Mouse (Mus musculus): Measurements from ENCODE around the gene Dzip3. TPM values are rescaled to one million over a fixed set of nuclear protein-coding genes. Genes with fewer than 3 reads are reported as not detected.

Dzip3 gene
- polyA plus RNA-seq (2017; shearing (Covaris generic)), result 1 to 10 TPM; 4.3 to 6.2 (median 4.5) TPM

DNA sequence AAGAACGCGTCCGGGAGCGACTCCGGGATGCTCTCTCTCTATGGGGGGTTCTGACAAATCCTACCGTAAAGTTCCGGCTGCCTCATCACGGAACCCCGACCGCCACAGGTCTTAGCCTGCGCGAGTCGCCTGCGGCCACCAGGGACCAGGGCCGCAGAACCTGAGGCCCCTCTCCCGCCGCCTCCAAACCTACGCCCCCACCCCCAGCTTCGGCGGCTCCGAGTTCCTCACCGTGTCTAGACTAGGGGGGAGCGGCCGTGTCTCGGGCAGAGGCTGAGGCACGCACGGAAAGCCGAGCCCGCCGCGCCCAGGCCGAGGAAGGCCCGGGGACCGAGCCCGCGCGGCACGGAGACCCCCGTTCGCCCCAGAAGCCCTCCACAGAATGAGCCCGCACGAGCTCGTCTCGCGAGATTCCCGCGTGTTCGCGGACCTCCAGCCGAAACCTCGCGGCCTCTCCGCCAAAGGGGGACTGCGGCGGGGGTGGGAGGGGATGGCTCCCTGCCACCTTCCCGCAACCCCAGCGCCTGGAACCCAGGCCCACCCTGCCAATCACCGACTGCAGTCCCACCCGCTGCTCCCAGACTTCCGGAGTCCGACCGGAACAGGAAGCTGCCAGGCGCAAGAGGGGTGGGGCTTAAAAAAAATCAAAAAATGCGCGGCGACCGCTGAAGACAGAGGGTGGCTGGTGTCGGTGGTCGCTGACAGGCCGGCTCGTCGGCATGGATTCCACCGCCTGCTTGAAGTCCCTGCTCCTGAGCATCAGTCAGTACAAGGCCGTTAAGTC, at the start of gene Dzip3, which contains the start of gene Cip2a:
Gene Dzip3, minus strand, starts transcription at position 607 of the 784 bp plus-strand sequence.
Gene Cip2a, plus strand, starts transcription at position 627 of the 784 bp plus-strand sequence.
- ATAC-seq, result peak; percentile 59

DNA sequence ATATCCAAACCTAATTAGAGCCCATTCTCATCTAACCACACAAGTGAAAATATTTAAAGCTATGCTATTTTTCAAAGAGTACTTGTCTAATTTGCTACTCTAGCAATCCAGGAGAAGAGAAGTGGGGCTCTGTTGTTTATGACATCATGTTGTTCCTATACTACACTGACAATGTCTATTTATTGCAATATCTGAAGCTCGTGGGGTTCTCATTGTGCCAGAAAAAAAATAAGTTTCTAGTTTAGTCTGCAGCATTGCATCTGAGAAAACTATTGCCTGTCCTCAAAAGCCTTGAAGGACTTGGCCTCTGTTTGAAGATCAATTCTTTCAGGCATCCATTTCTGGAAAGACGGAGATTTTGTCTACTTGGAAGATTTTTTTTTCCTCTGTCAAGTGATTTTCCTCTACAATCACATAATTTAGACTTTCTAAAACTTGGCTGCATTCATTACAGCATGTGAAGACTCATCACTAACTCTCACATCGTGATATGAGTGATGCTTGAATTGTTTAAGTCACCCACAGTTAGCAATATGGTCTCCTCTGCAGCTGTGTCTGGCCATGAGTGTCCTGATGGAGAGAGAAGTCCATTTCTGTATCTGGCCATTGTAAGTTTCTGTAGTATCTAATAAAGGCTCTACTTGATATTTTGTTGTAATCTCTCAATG, 46.7 kb upstream of the Dzip3 start:
- ATAC-seq, result no peak

DNA sequence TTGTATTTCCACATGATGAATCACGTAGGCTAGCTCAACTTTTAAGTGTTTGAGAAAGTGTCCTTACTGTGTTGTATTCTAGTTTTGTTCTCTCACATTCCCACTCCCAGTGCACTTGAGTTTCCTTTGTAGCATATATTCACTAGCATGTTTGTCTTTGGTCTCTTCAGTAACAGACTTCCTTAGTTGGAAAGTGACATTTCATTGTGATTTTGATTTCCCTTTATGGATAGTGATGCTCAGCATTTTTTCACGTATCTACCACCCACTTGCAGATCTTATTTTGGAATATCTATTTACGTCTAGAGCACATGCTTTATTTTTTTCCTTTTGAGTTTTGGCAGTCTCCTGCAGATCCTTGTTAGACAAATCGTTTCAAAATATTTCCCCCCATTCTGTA, 43.8 kb upstream of the Dzip3 start:
- no peak for ATAC-seq

DNA sequence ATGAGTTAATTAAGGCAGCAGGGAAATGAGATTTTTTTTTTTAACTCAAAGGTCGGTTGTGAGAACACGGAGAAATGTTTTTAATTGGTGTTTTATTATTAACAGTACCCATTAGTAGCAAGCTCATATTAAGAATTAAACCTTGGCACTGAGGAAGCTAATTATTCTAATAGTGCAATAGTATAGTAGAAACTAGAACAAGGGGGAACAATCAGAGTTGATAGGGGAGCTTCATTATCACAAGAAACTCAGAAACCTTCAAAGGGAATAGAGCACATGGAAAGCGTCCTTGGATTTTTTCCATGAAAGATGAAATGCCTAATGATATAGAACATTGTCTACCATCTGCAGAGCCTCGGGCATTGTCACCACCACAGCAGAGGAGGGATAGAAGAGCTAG, 41.9 kb upstream of the Dzip3 start:
- no peak for ATAC-seq

DNA sequence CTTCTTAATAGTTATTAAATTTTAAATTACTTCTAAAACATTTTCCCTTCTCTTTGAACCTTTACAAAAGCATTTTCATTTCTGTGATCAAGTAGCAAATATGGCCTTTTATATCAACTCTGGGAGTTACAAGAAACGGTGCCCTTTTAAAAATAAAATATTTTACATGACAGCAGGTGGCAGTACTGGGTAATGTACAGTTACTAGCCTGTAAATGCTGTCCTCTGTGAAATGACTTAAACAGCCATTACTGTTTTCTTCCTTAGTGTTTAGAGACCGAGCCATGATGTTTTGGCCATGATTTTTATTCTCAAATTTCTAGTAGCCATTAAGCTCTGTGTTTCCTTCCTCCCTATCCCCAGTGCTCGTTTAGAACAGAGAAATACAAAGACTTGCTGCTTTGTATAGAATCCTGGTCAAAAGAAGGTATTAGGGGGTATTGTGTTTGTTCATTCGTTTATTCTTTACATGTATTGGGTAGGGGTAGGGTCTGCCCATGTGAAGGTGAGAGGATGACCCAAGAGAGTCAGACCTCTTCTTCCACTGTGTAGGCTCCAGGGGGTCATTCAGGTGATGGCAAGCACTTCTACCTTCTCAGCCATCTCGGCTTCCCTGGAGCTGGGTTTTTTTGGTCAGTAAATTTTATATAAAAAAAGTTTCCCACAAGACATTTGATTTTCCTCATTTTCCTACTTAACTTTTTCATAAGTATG, 22.8 kb upstream of the Dzip3 start:
- peak; percentile 74 for ATAC-seq

DNA sequence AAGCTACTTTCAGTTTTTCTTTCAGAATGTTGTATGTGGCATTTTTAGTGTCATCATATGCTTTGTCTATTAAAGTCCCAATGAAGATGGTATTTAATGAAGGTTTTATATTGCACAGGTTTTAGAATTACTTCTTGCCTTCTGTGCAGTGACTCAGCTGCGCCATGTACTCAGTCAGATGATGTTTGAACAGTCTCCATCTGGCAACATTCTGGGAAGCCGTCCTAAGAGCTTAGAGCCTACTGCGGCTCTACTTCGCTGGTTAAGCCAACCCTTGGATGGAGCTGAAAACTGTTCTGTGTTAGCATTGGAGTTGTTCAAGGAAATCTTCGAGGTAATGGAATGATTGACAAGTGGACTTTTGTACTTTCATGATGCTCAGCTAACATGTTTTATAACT, 10.2 kb upstream of the Dzip3 start:
- ATAC-seq, result peak; percentile 41

DNA sequence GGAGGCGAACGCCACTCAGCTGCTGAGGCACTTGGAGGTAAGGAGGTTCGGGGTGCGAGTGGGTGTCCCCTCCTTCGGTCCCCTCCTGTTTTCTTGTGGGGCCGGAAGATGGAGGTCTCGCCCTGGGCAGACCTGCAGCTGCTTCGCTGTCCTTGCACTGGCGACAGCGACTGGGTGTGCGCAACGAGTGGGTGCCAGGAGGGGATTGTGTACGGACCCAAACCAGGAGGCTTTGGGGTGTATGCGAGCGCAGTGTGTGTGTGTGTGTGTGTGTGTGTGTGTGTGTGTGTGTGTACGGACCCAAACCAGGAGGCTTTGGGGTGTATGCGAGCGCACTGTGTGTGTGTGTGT, 353 bp upstream of the Dzip3 start:
- ATAC-seq, result peak; percentile 13

DNA sequence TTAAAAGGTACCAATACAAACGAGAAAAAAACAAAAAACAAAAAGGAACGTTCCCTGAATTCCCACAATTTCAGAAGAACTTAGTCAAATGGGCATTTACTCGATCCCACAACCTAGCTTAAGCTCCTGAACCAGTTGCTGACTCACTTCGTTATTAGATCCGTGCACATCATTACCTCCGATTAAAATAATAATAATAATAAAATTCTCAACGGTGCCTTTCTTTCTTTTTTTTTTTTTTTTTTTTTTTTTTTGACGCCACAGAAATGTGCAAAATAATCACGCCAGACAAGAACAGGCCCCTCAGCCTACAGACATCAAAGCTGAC, 770 bp downstream of the Dzip3 start:
- peak; percentile 36 for ATAC-seq

DNA sequence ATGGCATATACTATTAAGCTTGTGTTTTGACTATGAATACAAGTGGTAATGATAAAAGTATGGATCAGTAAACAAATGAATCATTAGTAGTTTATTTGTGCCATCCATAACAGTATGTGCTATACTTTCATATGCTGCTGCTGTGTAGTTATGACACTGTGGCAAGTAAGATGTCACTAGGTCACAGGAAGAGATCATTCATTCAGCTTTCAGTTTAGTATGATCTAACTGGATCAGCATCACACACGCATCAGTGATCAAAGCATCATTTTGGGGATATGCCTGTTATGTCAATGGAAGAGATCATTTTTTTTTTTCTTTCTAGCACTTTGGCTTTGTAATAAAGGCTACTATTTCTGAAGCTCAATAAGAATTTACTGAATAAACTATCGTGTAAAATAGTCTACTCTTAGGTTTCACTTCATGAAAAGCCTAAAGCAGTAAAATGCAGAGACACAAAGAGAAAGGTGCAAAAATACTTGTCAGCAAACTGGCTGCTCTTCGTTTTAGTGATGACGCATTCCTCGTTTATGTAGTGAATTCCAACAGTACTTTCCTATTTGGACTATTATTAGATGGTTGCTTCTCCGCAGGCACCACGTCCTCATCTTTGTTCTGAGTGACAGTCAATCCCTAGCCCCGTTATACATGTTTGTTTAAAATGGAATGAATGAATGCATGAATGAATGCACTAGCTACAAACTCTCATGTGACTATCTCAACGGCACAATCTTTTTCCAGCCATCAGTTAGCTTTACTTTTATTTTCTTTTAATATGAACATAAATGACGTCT, 1.3 kb downstream of the Dzip3 start:
- ATAC-seq, result peak; percentile 73

DNA sequence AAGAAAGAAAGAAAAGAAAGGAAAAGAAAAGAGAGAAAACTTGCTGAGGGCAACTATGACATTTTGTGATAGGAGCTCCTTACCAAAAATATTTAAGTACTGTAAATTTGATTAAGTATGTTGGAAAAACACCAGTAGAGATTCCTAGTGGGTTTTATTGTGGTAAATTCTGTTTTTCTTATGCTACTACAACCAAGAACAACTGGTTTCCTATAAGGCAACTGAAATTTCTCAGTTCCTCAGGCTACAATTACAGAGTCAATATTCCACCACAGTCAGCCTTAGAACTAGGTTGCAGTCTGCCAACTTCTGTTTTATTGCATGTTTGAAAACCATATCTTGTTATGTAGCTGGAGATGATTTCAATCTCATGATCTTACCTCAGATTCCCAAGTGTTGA, 4.3 kb downstream of the Dzip3 start:
- ATAC-seq, result no peak

DNA sequence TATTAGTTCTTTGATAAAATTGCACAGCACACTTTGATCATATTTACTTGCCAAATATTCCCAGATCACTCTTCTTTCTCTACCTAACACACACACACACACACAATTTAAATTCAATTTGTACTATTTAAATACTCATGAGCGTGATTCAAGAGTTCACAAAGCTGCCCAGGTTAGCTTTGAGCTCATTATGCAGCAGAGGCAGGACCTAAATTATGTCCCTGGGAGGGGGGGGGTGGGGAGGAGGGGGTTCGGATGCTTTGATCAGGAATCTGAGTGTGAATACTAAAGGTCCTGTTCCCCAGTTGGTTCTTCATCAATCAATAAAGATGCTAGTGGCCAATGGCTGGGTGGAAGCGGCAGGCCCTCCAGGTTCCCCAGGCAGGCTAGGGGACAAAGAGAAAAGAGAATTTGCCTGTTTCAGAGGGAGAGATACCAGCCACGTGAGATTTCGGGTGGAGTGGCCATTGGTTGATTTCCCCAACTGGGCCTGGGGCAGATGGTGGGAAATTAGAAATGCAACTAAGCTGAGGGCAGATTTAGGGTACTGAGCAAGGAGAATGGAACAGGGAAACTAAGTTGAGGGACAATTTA, 8.8 kb downstream of the Dzip3 start:
- no peak for ATAC-seq

DNA sequence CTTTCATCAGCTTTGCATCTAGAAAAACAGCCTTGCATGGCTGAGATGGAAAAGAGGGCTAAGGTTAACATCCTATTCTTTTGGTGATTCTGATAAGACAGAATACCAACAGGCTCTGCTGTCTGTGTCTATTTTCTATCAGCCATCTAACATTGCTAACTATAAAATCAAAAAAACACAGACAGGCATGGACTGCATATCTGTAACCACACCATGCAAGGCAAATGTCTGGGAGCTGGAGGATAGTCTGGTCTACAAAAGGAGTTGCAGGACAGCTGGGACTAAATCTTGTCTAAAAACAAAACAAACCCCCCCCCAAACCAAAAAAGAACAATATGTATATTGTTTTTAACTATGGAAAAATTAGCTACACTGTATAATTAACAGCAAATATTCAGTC, 14.0 kb downstream of the Dzip3 start:
- no peak for ATAC-seq

DNA sequence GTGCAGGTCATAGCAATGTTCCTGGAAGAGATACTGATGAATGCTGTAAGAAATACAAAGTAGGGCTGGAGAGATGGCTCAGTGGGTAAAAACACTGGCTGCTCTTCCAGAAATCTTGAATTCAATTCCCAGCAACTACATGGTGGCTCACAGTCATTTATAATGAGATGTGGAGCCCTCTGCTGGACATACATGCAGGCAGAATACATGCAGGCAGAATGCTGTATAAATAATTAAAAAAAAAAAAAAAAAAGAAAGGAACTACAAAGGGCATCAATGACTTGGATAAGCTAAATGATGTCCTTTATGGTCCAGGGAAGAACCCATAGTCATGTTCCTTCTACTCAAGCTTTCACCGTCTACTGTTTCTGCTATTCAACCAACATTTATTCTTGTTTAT, 20.4 kb downstream of the Dzip3 start:
- ATAC-seq, result peak; percentile 77

DNA sequence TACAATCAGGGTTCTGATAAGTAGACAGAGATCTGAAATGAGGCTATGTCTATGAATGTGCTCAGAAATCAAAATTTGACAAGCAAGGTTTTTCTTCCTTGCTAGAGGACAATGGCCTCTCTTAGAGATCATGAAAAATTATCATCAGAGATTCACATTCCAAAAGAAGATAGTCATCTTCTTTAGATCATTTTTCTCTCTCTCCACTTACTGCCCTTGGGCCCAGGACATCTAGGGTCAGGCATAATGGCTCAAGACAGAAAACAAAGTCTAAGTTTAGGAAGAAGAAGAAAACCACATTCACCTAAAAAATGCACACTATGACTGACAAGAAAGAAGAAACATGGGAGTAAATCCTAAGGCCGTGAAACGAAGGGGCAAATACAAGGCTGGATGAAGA, 21.0 kb downstream of the Dzip3 start:
- no peak for ATAC-seq

DNA sequence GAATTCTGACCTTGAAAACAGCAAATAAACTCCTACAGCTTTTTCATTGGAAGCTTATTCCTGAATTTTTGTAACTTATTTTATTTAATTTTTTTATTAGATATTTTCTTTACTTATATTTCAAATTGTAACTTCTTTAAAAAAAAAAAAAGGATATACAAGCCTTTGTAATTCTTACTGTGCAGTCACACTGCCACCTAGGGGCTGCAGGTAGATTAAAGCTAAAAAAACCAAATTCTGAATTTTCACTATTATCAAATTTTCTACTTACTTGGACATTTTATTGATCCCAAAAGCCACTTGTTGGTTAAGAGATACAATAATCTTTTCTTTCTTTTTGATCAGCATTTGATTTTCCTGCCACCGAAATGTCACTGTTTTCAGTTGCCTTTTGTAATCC, 52.2 kb downstream of the Dzip3 start:
- peak; percentile 66 for ATAC-seq

DNA sequence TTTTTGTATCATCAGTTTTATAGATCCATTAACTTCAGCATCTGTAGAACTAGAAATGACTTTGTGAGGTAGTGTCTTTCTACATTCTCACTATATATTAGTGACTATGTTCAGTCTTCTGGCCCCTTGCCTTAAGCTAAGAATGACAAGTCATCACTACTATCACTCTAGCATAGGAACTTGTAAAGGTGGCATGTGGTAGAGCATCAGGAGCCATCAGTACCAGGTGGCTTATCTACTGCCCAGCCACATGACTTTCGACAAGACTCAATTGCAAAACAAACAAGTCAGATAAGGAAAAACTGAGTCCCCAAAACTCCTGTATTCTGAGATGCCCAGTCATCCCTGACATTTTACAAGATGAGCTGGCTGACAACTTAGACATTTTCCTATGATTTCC, 70.2 kb downstream of the Dzip3 start:
- no peak for ATAC-seq

DNA sequence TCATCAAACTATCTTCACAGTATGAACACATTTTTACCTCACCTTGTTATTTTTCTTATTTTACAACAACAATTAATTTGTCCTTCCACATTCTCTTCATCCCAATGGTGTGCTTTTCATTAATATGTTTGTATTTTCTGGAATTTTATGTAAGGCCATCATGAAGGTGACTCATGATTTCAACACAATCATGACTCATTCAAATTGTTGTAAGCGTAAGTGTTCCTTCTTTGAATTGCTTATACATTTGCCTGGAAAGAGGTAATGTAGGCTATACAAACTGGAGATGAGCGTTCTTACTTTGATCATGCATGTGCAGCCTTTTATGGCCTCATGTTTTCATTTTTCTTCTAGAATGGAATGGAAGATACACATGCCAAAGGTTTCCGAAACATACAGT, 80.8 kb downstream of the Dzip3 start:
- ATAC-seq, result no peak

DNA sequence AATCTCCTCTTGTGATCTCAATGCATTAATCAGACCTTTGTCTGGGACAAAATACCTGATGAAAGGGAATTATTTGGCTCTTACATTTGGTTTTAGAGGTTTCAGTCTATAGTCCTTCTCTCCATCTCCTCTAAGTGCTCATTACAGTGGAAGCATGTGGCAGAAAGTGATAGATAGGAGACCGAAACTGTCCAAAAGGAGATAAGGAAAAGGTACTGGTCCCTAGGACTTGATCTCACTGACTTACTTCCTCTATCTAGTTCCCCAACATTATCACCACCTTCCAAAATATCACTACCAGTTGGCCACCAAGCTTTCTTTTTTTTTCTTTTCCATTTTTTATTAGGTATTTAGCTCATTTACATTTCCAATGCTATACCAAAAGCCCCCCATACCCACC, 82.8 kb downstream of the Dzip3 start:
- no peak for ATAC-seq

DNA sequence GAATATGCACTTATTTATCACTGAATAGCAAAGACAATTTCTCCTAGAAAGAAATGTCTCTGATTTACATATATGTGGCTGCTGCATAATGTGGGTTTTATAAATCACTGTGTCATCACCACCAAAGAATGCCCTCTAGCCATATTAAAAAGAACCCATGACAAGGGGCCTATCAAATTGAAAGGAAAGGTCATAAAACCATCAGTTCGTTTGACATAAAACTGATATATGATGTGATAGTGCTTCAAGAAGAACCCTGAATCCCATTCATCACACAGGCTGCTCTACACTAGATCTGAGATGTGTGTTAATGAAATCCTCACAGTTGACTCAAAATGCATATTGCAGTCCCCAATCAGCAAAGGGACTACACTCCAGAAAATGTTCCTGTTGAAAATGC, 94.1 kb downstream of the Dzip3 start:
- ATAC-seq, result no peak

DNA sequence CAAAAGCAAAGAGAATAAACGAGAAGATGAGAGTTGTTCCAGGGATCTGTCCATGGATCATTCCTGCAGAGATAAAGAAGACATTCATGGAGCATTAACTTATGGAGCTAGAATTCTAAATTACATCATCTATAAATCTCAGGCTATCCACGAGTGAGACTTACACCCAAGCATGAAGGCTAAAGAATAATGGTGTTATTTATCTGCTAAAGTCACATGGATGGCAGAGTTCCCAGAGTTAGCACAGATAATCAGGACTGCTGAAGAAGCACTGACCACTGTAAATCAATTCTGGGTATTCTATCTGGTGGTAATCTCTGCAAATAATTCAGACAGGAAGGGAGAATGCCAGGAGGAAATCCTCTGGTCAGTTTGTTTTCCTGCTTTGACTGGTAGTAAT, 103.2 kb downstream of the Dzip3 start:
- ATAC-seq, result no peak

All from inflammation-experienced regulatory T-cells, adult 6 months (primary cell).